Mouse (Mus musculus) heart, adult 11 months (tissue): ENCODE data around the gene Ank3.
A peak's percentile ranks its signal among the peaks of the same experiment; 100 is the strongest.

Experiments
- DNase-seq: peaks from one replicate; pipeline ENCODE4 v3.0.0; 2022

Ank3 gene

GRCm38 (mm10) chr10:69678230-69678629, 279.7 kb downstream of the Ank3 start:
- DNase-seq: peak; percentile 68

- DNase-seq: peak; percentile 87
These were observed 287.8 kb downstream of the Ank3 start for GRCm38 (mm10) chr10:69686336-69686735.

GRCm38 (mm10) chr10:69689096-69689495, 290.5 kb downstream of the Ank3 start:
- DNase-seq: peak; percentile 82

DNA sequence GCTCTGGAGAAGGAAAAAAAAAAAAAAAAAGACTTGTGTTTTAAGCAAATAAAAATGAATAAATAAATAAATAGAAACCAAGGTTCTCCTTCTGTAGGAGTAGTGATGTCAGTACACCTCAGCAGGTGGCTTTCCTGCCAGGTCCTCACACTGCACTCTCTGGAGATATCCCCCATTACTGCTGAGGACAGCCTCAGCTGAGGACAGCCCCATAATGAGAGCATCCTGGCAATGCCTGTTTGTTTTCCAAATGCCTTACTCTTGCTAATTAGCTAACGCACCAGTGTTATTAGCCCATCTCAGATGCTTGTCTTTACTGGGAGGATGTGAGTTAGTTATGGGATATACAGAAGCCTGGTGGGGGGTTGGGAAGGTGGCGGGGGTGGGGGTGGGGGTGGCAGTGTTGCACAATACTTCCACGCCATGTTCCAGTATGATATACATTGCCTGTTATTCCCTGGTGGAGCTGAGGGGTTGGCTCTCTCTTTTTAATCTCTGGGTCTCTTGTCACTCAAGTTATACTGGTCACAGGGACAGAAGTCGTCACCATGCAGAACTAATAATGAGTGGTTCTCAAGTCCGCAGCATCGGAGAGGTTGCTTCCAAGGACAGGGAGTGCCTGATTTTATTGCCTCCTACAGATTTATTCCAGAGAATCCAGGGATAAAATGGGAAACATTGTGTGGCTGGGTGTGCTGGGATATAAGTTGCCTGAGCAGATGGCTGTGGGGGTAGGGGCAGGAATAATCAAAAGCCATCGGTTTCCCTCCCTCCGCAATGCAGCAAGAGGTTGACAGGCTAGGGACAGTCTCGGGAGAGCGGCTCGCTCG, 291.8 kb downstream of the Ank3 start:
- DNase-seq: peak; percentile 54

GRCm38 (mm10) chr10:69690961-69691451, 292.4 kb downstream of the Ank3 start:
- peak; percentile 44 for DNase-seq

DNA sequence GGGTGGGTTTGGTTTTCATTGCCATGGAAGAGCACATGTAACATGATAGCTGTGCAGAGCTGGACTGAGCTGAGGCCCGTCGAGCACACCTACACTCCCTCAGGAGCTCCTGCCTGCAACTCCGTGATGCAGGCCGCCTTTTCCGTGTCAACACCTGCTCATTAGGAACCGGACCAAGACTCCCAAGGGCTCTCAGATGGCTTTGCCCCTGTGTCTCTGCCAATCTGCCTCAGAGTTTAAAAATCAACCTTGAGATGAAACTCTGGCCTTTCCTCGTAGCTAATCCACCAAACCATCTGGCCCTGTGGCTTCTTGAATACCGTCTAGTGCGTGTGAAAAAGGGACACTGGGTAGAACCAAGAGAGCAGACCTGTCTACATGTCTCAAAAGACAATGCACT, 297.4 kb downstream of the Ank3 start:
- DNase-seq: peak; percentile 71

DNA sequence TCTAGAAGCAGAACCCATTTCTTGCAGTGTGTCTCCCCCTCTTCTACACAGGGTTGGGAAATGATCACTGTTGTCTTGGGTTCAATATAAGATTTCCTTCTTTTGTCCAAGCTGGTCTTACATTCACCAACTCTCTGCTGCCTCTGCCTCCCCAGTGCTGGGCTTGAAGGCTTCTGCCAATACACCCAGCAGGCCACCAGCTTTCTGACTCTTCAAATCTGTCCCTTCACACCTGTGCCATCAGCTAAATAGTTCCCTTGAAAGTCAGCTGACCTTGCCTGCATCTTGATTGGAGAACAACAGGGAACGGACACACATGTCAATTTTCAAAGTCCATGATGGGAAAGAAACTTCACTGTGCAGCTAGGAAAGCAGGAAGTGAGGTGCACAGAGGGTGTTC, 300.1 kb downstream of the Ank3 start:
- DNase-seq: peak; percentile 43

DNA sequence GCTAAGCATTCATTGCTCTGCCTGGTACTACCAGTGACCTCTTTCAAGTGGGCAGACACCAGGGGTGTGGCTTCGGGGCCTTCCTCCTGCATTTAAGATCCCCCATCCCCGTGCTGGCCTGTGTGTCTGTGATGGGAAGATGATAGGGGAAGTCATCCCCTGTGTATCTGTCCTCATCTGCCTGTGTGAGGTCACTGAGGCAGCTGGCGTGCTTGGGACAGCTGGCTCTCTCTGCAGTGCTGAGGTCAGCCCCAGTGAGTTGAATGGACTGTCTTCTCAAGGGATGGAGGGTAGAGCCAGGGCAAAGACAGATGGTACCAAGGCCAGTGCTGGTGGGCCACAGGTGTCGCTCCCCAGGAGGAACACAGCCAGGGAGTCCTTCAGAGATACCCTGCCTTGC, 302.7 kb downstream of the Ank3 start:
- DNase-seq: peak; percentile 41

DNA sequence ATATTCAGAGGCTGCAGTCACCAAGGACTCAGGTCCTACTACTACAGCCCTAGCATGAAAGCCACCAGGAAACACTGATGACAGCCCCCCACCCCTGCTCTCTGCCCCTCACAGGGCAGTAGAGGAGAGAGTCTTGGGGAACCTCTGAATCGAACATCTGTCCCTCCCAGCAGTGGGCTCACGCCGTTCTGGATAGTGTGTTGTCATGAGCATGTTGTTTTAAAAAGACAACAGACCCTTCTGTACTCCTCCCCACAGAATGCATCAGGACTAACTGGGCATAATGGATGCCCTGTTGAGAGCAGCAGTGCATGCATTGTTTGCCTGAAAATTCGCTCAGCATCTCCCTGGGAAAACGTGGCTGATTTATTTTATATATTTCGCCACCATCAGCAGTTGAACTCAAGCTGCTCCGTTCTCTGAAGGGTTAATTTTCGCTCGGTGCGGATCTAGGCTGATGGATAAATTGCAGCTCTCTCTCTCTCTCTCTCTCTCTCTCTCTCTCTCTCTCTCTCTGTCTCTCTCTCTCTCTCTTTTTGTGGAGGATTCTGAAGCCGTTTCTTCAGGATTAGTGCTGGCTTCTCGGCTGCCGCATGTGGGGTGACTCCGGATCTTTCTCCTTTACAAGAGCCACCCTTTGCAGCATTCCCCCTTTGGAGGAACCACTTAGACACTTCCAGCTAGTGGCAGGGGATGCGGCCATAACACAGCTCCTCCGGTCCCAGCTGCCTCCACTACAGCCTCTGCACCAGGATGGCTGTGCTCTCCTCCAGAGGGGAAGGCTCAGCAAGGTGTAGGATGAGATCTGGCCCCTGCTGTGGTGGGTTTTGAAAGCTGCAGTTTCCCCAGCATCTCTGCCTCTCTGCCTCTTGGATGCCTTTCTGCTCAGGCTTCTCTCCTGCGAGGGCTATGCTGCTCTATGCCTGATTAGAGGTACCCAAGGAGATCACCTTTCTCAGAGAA, 307.5 kb downstream of the Ank3 start:
- DNase-seq: peak; percentile 30

DNA sequence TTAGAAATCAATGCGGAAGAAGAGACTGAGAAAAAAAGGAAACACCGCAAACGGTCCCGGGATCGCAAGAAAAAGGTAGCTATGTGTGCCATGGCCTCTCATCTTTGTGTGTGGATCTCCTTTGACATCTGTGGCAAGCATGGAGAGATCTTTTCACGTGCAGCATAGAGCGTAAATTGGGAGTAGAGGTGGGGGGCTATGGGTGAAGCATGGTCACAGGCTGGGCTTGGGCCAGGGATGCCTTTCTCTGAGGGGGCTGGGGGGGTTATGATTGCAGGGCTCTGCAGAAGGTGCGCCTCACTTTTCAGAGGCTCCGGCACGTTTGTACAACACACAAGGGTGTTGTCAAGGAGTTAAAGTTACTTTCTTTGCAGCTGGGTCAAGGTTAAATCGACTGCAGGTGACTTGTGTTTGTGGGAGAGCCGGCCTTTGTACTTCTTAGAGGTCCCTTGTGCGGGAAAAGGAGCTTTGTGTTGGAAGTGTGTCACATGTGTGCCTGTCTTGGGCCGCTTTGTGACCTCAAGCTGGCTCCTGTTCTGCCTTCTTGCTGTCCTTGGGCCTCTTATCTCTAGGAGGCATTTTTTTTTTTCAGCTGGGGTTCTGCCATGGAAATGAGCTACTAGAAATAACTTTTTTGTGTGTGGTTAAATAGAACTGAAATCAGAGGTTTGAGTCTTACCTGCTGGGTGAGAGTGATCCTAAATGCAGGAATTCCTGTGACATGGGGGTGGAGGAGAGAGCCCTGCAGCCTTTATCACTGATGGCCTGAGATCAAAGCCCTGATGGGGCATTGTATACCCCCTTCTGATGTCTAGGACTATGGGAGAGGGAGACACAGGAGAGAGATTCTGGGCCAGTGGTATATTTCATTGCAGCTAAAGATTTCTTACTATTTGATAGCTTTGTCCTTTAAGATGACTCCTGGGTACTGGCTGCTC, 308.5 kb downstream of the Ank3 start:
- DNase-seq: peak; percentile 68

DNA sequence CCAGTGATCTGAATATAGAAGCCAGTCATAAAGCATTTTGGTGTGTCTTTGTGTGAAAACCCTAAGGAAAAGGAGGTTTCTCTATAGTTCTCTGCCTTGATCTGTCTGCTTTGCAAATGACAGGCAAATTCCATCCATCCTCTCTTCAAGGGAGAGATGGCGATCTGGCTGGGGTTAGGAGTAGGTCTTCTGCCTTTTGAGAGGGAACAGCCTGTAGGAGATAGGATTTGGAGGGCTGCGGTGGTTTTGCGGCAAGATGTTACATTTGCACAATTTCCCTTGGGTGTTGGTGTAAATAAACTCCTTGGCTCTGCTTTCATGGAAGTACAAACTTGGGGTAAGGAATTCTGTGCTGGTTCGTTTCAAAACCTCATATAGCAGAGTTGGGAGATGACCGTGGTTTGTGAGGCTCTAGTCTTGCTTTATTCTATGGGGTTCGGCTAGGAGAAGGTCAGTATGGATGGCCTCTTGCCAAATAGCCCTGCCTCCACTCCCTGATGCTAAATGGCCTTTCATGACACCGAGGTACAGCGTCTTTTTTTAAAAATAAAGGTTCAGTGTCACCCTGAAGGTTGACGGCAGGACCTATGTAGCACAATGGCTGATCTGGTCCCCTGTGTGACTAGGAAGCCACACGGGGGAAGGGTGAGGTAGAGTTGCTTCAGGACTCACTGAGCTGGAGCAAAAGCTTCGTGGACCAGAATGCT, 309.4 kb downstream of the Ank3 start:
- peak; percentile 71 for DNase-seq

GRCm38 (mm10) chr10:69709631-69710030, 311.1 kb downstream of the Ank3 start:
- peak; percentile 85 for DNase-seq

DNA sequence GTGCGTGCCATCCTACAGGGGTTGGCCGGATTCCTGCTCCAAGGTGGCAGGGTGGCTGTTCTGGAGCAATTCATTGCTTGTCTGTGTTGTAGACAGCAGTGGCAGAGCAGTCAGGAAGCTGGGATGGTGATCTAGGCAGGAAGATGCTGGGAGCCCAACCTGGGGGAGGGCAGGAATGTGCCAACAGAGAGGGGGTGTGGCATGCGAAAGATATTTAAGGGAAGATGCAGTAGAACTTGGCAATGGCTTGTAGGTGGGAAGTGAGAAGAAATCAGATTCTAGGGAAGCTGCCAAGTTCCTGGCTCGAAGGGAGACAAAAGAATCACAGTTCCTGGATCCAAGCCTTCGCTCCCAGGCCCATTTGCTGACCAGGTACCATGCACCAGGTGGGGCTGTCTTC, 312.2 kb downstream of the Ank3 start:
- DNase-seq: no peak

DNA sequence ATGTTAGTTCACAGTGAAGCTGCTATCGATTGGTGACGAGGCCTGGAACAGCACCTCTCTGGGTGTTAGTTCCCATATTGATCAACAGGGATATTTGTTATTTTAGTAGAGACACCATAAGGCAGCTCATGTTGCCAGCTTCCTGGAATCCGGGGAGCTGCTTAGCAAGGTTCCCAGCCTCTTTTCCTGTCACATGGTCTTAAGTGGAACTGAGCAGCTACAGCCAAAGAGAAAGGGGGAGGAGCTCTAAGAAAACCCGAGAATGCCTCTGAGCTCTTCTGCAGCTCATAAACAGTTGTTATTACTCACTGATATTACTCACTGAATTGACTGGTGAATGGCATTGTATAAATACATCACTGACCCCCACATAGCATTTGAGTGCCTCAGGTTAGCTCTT, 318.3 kb downstream of the Ank3 start:
- peak; percentile 17 for DNase-seq

DNA sequence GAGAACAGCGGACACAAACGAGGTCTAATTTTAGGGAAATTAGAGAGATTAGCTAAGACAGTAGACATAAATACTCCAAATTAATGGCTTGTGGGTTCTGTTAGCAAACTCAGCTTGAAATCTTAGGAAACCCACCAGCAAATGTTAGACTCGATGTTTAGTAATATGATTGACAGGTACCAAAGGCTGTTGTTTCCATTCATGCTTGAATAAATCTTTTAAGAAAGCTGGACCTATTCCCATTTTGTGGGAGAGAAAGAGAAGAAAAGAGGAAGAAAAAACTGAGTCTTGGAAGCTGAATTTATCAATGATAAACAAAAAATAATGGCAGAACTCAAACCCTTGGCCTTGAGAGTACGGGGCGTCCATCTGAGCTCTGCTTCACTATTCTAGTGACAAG, 320.8 kb downstream of the Ank3 start:
- no peak for DNase-seq

- DNase-seq: peak; percentile 71
These were observed 321.4 kb downstream of the Ank3 start for GRCm38 (mm10) chr10:69719901-69720415.

DNA sequence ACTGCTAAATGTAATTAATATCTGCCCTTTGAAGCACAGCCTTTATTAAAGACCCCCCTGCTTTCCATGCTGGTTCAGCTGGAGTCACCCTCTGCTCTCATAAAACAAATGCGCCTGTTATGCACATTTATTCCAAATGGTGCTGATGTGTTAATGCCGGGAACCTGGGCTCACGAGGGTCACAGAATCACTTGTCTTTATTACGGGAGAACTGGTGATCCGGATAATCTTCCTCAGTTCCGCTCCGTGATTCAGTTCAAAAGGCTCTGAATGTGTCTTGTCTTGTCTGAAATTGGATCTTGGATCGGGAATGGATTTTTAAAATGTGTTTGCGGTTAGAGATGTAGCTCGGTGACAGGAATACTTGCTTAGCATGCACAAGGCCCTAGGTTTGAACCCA, 321.9 kb downstream of the Ank3 start:
- peak; percentile 78 for DNase-seq

GRCm38 (mm10) chr10:69720899-69721490, 322.4 kb downstream of the Ank3 start:
- peak; percentile 52 for DNase-seq

- DNase-seq: no peak
These were observed 325.6 kb downstream of the Ank3 start for GRCm38 (mm10) chr10:69724159-69724558.

DNA sequence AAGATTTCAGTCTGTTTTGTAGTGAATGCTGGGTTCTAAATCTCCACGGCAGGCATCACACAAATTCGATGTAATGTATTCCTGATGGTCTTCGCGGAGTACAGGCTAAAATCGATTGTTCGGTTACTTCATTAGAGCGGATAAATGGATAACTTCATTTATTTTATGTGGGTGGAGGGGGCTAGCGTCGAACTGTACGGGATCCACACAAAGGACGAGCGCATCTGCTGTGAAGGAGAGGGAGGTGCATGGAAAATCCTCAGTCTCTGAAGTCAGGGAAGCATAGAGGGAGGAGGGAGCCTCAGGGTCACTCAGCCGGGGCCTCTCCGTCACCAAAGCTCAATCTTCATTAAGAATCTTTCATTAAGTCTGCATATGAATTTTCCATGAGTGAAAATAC, 326.5 kb downstream of the Ank3 start:
- DNase-seq: peak; percentile 66

- no peak for DNase-seq
These were observed 327.7 kb downstream of the Ank3 start for GRCm38 (mm10) chr10:69726265-69726664.
